Mouse (Mus musculus) cerebellum, adult 8-10 months (tissue): ENCODE data around the gene Mgrn1.

Experiments
- DNase-seq: peaks from one replicate; pipeline ENCODE4 v3.0.0; 2022

The Mgrn1 gene

GRCm38 (mm10) chr16:4879708-4880124 lies 6.3 kb upstream of the Mgrn1 start:
- DNase-seq: peak; percentile 89

DNA sequence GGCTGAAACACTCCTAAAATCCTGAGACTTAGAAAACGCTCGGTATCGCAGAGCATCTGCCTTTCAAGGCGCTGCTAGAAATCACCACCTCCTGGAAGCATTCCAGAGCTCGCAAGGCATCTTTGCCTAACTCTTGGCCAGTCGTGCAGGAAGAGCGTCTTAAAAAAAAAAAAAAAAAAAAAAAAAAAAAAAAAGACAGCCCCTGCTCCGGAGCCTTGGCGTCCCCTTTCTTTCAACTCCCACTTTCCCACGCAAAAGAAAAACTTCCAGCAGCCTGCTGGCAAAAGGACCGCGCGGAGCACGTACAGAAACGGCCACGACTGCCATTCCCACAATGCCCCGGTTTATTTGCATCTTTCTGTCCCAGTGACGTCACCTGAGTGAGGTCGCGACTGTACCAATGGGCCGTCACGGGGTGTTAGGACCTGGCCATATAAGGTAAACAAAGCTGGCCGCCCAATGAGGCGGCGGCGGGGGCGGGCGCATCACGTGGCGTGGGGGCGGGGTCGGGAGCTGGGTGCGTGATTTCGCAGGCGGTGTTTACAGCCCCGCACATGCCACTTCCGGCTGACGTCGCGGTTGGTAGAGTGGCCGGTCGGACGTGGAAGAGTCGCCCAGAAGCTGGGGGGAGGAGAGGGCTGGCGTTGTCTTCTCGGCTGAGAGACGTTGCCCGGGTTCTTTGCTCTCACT lies 5.8 kb upstream of the Mgrn1 start, which contains the start of gene Ubald1:
Ubald1 (minus strand) TSS at position 180 of the 690 bp plus-strand sequence.
- DNase-seq: peak; percentile 97

- DNase-seq: no peak
Observed at GRCm38 (mm10) chr16:4881400-4882351, 4.4 kb upstream of the Mgrn1 start.

DNA sequence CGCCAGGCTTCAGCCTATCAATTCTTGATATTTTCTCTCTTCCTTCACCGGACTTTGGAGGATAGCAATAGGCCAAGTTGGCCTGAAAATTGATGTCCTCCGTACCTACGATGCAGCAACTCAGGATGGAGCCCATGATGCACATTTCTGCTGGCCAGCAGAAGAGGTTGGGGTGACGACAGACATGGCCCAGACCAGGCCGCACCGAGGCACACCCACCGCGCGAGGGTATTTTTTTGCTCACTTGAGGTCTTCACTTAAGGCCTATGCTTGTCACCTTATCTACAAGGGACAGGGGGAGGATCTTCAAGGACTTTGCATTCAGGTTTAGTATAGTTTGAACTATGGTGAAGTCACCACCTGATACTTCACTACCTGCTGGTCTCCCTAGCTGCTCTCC lies 1.1 kb upstream of the Mgrn1 start:
- no peak for DNase-seq

DNA sequence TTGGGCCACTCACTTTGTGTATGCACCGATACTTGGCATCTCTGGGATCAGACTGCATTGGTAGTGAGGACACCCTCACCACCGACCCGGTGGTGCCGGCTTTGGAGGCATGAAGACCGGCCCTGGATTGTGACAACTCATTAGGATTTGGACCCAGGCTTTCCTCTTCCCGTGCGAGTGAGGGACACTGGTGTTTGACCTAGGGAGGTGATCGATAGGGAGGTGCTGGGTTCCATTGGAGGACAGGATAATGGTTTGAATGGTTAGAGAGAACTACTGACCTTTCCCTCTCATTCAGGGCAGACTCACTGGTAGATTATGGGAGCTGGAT lies 606 bp downstream of the Mgrn1 start:
- no peak for DNase-seq

- no peak for DNase-seq
Observed at GRCm38 (mm10) chr16:4890201-4890709, 4.2 kb downstream of the Mgrn1 start.

GRCm38 (mm10) chr16:4892171-4892570 lies 6.1 kb downstream of the Mgrn1 start:
- no peak for DNase-seq

- no peak for DNase-seq
Observed at GRCm38 (mm10) chr16:4894201-4894908, 8.3 kb downstream of the Mgrn1 start.

- no peak for DNase-seq
Observed at GRCm38 (mm10) chr16:4896249-4897027, 10.4 kb downstream of the Mgrn1 start.

GRCm38 (mm10) chr16:4897146-4897730 lies 11.2 kb downstream of the Mgrn1 start:
- DNase-seq: no peak

DNA sequence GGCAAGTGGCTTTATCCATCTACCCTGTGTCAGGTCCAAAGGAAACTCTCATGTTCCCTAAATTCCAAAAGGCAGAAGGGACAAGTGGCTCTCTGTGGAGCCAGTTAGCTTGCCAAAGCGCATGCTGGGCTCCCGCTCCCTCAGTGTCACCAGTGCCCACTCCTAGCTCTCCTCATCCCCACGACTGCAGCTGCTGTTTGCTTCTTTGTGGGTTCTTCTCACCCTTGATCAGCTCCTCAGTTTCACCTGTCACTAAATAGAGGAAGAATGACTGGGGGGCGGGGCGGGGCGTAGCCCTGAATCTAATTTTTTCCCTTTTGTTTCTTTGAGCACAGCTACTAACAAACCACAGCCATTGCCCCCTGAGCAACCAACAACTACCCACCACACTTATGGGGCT lies 12.8 kb downstream of the Mgrn1 start:
- no peak for DNase-seq

- DNase-seq: no peak
Observed at GRCm38 (mm10) chr16:4899711-4900110, 13.7 kb downstream of the Mgrn1 start.

GRCm38 (mm10) chr16:4901167-4901566 lies 15.1 kb downstream of the Mgrn1 start:
- DNase-seq: no peak

DNA sequence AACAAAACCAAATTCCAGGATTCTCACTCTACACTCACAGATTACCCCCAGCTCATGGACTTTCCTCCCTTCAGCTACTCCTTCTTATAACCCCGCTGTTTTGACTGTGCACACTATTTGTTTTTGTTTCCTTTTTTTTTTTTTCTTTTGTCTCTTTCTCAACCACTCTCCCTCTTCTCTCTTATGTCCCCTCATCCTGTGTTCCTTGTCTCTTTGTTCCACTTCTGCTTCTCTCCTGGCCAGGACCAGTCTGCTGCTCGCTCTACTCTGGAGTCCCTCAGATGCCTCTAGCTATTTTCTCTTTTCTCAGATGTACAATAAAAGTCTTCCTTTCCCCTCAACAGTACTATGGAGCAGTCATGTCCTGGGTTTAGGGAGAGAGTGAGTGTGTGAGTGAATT lies 16.3 kb downstream of the Mgrn1 start:
- DNase-seq: no peak

DNA sequence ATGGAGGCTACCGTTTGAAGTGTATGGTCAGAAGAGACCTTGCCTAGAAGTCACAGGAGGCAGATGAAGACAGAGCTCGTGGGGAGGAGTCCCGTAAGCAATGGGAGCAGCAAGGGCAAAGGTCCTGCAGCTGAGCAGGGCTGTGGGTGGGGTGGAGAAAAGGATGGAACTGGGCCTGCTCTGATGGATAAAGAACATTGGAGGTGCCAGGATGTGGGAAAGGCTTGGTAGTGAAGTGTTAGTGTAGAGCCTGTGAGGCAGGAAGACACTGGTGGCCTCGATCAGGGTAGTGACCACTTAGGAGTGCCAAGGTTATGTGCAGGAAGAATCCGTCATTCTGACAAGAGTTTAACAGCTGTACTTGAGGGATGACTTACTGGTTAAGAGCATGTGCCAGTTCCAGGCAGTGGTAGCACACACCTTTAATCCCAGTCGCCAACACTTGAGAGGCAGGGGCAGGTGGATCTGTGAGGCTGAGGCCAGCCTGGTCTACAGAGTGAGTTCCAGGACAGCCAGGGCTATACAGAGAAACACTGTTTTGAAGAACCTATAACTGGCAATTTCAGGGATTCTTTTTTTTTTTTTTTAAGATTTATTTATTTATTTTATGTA lies 17.5 kb downstream of the Mgrn1 start:
- DNase-seq: no peak

- DNase-seq: no peak
Observed at GRCm38 (mm10) chr16:4904878-4905277, 18.8 kb downstream of the Mgrn1 start.

DNA sequence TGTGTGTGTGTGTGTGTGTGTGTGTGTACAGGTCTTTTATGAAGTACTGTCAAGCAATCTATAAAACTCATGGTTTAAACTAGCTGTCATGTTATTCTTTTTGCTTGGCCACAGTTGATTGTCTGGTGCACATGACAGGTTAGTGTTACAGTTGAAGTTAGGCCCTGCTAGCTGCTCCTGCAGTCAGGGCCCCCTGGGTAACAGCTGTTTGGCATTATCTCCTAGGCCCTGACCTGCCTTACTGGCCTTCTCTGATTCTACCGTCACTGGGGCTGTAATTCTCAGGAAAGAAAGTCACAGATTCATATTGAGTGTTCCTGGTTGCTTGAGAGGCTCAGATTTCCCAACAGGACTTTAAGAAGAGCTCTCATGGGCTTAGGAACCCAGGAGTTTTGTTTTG lies 19.5 kb downstream of the Mgrn1 start:
- no peak for DNase-seq

DNA sequence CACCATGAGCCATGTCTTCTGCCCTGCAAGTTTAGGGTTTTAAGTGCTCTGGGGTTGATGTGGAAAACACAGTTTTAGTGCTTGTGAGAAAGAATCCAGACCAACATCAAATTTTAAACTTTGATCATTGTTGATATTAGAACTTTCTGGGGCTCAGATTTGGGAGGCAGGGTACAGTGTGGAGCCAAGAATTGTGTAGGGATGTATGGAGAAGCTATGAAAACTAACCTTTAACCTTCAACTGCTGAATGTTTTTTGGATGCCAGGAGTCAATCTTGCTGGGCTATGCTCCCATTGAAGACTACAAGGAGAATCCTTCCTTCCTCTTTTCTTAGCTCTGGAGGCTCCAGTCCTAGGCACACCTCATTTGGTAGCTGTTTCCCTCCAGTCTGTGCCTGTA lies 20.5 kb downstream of the Mgrn1 start:
- no peak for DNase-seq

GRCm38 (mm10) chr16:4907386-4907785 lies 21.3 kb downstream of the Mgrn1 start:
- no peak for DNase-seq

- no peak for DNase-seq
Observed at GRCm38 (mm10) chr16:4907972-4908371, 21.9 kb downstream of the Mgrn1 start.

- no peak for DNase-seq
Observed at GRCm38 (mm10) chr16:4909745-4910144, 23.7 kb downstream of the Mgrn1 start.

GRCm38 (mm10) chr16:4910758-4911157 lies 24.7 kb downstream of the Mgrn1 start:
- no peak for DNase-seq
